Mouse (Mus musculus) ES-Bruce4 (cell line): ENCODE measurements at regions not wholly inside any gene's neighbourhood (a gene's known extent, or its start where the extent isn't known, plus 50 kb on each side); places are given as distances from the start of the nearest gene placed in this dataset.

Source experiments
- H3K27ac ChIP-seq: 2 replicates; pipeline ENCODE4 v1.5.1; 2012; ENCODE audit warnings: low read length, inconsistent platforms; ENCODE audit not compliant: insufficient read depth
- H3K27me3 ChIP-seq: 2 replicates; pipeline ENCODE4 v1.6.1; 2012; ENCODE audit warnings: mild to moderate bottlenecking, low read length, inconsistent platforms; ENCODE audit not compliant: control insufficient read depth, poor library complexity, insufficient read depth, severe bottlenecking
- H3K36me3 ChIP-seq: 2 replicates; pipeline ENCODE4 v1.6.1; 2012; ENCODE audit warnings: inconsistent platforms, mild to moderate bottlenecking, low read length, moderate library complexity; ENCODE audit not compliant: control insufficient read depth, poor library complexity, insufficient read depth, severe bottlenecking
- H3K4me1 ChIP-seq: one replicate; pipeline ENCODE4 v1.8.1; 2011; ENCODE audit warnings: low read length; ENCODE audit not compliant: control insufficient read depth, insufficient read depth
- H3K4me3 ChIP-seq: 2 replicates; pipeline ENCODE4 v1.5.1; 2011; ENCODE audit warnings: low read depth, mild to moderate bottlenecking, low read length
- H3K9ac ChIP-seq: 2 replicates; pipeline ENCODE4 v1.6.1; 2012; ENCODE audit warnings: low read depth, mild to moderate bottlenecking, inconsistent platforms; ENCODE audit not compliant: poor library complexity, severe bottlenecking
- H3K9me3 ChIP-seq: replicated peaks from 2 replicates; pipeline ENCODE4 v1.6.1; 2012; ENCODE audit warnings: mild to moderate bottlenecking, low read length, inconsistent platforms; ENCODE audit not compliant: control insufficient read depth, poor library complexity, insufficient read depth, severe bottlenecking
- CTCF ChIP-seq: IDR thresholded peaks from one replicate; pipeline ENCODE4 v1.8.1; 2011; ENCODE audit warnings: low read depth, low read length
- EP300 ChIP-seq: IDR thresholded peaks from 2 replicates; pipeline ENCODE4 v1.6.1; 2011; ENCODE audit warnings: low read depth, low read length; ENCODE audit not compliant: insufficient read depth
- POLR2A ChIP-seq: IDR thresholded peaks from one replicate; pipeline ENCODE4 v1.8.1; 2011; ENCODE audit warnings: low read length; ENCODE audit not compliant: insufficient read depth

GRCm38 (mm10) chr14:58906631-58907030 lies 236.1 kb downstream of the 1700129C05Rik start:
- H3K9ac ChIP-seq, result no peak overlapping the region
- no peak overlapping the region for H3K27ac ChIP-seq
- no peak overlapping the region for H3K4me3 ChIP-seq
- no peaks in the 10 kb centered on the region for H3K27me3 ChIP-seq
- H3K4me1 ChIP-seq, result no peaks in the 10 kb centered on the region
- H3K9me3 ChIP-seq, result no peaks in the 10 kb centered on the region
- no peaks in the 10 kb centered on the region for H3K36me3 ChIP-seq
- TF ChIP-seq CTCF (no peak), POLR2A (no peak), EP300 (no peak)

DNA sequence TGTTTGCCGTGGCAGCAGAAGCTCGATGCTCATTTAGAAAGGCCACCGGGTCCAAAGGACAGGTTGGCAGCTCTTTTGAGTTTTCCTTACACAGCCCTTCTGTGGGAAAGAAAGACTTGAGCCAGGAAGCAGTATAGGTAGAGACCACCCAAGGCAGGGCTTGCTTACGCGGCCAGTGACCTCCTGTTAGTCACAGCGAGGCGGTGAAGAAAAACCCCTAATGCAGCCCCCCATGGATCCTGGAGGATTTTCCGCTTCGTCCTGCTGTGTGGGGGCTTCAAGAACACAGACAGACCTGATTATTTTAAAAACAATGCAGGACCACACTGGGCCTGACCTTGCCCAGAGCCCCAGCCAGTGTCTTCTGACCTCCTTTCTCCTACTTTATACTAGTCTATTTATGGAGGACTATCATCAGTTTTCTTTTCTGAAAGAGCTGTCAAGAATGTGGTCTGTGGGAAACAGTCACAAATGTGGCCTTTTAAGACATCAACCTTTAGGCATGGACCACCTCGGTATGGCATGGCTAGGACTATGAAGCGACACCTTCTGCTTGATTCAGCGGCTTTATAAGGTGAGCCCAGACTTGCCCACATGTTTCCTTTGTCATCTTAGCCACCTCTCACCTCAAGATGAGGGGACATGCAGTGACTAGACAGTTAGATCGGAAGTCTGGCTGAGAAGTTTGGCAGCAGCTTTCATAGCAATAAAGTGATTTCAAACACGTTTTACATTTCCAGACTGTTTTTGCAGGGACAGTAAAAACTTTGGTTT lies 274.3 kb downstream of the 1700129C05Rik start:
- H3K9ac ChIP-seq, result no peak overlapping the region
- H3K4me3 ChIP-seq, result no peak overlapping the region
- no peaks in the 10 kb centered on the region for H3K27me3 ChIP-seq
- H3K27ac ChIP-seq, result no peak overlapping the region
- H3K9me3 ChIP-seq, result no peaks in the 10 kb centered on the region
- no peaks in the 10 kb centered on the region for H3K4me1 ChIP-seq
- TF ChIP-seq CTCF (no peak), EP300 (no peak), POLR2A (no peak)
- no peaks in the 10 kb centered on the region for H3K36me3 ChIP-seq

GRCm38 (mm10) chr14:58867396-58868107 lies 275.1 kb downstream of the 1700129C05Rik start:
- no peaks in the 10 kb centered on the region for H3K27me3 ChIP-seq
- no peak for TF ChIP-seq POLR2A
- TF ChIP-seq EP300, result no peak
- no peaks in the 10 kb centered on the region for H3K4me1 ChIP-seq
- no peak overlapping the region for H3K9ac ChIP-seq
- H3K27ac ChIP-seq, result no peak overlapping the region
- no peaks in the 10 kb centered on the region for H3K36me3 ChIP-seq
- no peaks in the 10 kb centered on the region for H3K9me3 ChIP-seq
- no peak overlapping the region for H3K4me3 ChIP-seq

DNA sequence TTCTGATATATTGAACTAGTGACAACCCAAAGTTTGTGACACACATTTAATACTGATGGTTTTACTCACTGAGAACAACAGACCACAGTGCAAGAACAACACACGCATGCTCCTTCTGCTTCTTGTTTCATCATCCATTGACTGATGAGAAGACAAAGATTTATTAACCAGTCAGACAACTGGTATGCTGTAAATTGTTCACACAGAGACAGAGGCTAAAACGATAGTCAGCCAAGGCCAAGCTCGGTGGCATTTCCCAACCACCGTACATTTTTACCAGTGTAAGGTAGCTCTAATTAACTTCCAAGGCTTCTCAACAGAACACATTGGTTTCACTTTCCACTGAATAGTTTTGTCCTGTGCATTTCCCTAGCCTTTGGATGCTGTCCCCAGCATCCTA lies 287.8 kb downstream of the 1700129C05Rik start:
- Histone ChIP-seq H3K27ac (no peak overlapping the region), H3K9me3 (no peaks in the 10 kb centered on the region), H3K36me3 (no peaks in the 10 kb centered on the region), H3K4me1 (no peaks in the 10 kb centered on the region), H3K9ac (no peak overlapping the region), H3K4me3 (no peak overlapping the region), H3K27me3 (no peaks in the 10 kb centered on the region)
- TF ChIP-seq EP300 (no peak), POLR2A (no peak), CTCF (no peak)

DNA sequence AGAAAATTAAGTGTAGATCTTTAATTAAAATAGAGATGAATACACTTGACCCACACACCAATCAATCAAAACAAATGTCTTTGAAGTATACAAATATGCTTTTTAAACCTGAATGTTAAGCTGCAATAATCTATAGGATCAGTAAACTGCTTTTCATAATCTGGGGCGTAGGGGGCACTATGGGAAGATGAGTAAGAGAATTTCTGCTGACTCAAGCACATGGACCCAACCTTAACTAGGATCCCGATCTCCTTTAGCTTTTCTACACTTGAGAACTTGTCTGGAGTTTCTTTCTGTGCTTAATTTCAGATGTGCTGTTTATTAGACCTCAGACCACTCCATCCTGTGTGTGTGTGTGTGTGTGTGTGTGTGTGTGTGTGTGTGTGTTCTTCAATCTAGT lies 298.1 kb downstream of the 1700129C05Rik start:
- Histone ChIP-seq H3K27ac (no peak overlapping the region), H3K36me3 (no peaks in the 10 kb centered on the region), H3K4me3 (no peak overlapping the region), H3K9me3 (no peaks in the 10 kb centered on the region), H3K4me1 (no peaks in the 10 kb centered on the region), H3K27me3 (no peaks in the 10 kb centered on the region), H3K9ac (no peak overlapping the region)
- no peak for TF ChIP-seq EP300
- TF ChIP-seq POLR2A, result no peak
- no peak for TF ChIP-seq CTCF
